Mouse (Mus musculus) liver, adult 2 months (tissue): ENCODE data around the gene Nlrp3. TPM values are rescaled to one million over a fixed set of nuclear protein-coding genes. Genes with fewer than 3 reads are reported as not detected.

Source experiments
- DNase-seq: peaks from one replicate; pipeline ENCODE4 v3.0.0-alpha.2; 2011; ENCODE audit warnings: low read depth, low spot score; ENCODE audit errors: extremely low read depth
- H3K27ac ChIP-seq: fragments of 200-500 bp; replicated peaks from 2 replicates; pipeline ENCODE4 v1.5.1; 2012; ENCODE audit warnings: low read depth, mild to moderate bottlenecking, control low read depth, inconsistent platforms, low read length; ENCODE audit not compliant: insufficient read depth
- H3K27me3 ChIP-seq: fragments of 200-500 bp; 2 replicates; pipeline ENCODE4 v1.6.1; 2012; ENCODE audit warnings: mild to moderate bottlenecking, moderate library complexity, low read length, inconsistent platforms; ENCODE audit not compliant: control insufficient read depth, insufficient read depth
- H3K36me3 ChIP-seq: fragments of 200-500 bp; 2 replicates; pipeline ENCODE4 v1.6.1; 2012; ENCODE audit warnings: low read length, inconsistent platforms; ENCODE audit not compliant: control insufficient read depth, insufficient read depth
- H3K4me1 ChIP-seq: fragments of 200-500 bp; 2 replicates; pipeline ENCODE4 v1.6.1; 2011; ENCODE audit warnings: low read length; ENCODE audit not compliant: control insufficient read depth, insufficient read depth
- H3K4me3 ChIP-seq: fragments of 200-500 bp; 2 replicates; pipeline ENCODE4 v1.5.1; 2011; ENCODE audit warnings: low read depth, mild to moderate bottlenecking, control low read depth, low read length, moderate library complexity; ENCODE audit not compliant: insufficient read depth
- H3K79me2 ChIP-seq: fragments of 200-500 bp; 2 replicates; pipeline ENCODE4 v1.6.1; 2012; ENCODE audit warnings: inconsistent platforms, mild to moderate bottlenecking, low read length, moderate library complexity; ENCODE audit not compliant: control insufficient read depth, insufficient read depth
- H3K9ac ChIP-seq: fragments of 200-500 bp; 2 replicates; pipeline ENCODE4 v1.6.1; 2012; ENCODE audit warnings: low read depth, mild to moderate bottlenecking, control low read depth, inconsistent platforms, low read length
- CTCF ChIP-seq: fragments of 200-500 bp; IDR thresholded peaks from 2 replicates; pipeline ENCODE4 v1.5.1; 2011; ENCODE audit warnings: low read depth, low read length, control low read depth
- POLR2A ChIP-seq: fragments of 200-500 bp; IDR thresholded peaks from 2 replicates; pipeline ENCODE4 v1.6.1; 2011; ENCODE audit warnings: low read length, control low read depth; ENCODE audit not compliant: insufficient read depth; ENCODE audit errors: extremely low read depth
- WGBS: fragments of 180-500 bp; shearing (Covaris S2); methylation state at CpG from one replicate; pipeline ENCODE4 v1.1.7; 2018; 5-methylcytosine and 5-hydroxymethylcytosine counted together
- polyA plus RNA-seq: library from polyadenylated mRNA; depleted of rRNA; stranded (reverse); fragments of >200 nt; gene quantifications from 2 replicates; pipeline ENCODE4 v1.2.3, GENCODE M21; 2012
- total RNA-seq: library from RNA; depleted of rRNA; stranded (reverse); fragments of >200 nt; gene quantifications from 2 replicates; pipeline ENCODE4 v1.2.3, GENCODE M21; 2014

Nlrp3 gene
- total and polyA plus RNA-seq, 2 experiments, result 0.44 to 0.55 TPM

DNA sequence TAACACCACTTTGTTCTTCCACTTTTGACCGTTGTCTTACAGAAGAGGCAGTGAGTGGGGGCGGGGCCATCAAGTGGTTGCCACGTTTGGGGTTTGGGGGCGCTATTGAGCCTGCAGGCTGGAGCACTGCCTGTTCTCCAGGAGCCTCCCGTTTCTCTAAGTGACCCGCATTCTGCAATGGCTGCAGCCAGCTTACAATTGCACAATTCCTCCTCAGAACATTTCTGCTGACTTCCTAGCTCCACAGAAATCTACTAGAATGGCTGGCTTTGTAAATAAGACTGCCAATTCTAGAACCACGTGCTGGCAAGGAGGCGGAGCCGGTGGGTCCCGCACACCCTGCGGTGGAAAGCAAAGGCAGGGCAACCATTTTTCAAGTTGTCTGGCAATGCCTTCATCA is 3.0 kb upstream of the Nlrp3 start:
- no peaks in the 10 kb centered on the region for H3K27me3 ChIP-seq
- no peaks in the 10 kb centered on the region for H3K79me2 ChIP-seq
- DNase-seq, result peak; percentile 58
- H3K36me3 ChIP-seq, result no peaks in the 10 kb centered on the region
- TF ChIP-seq POLR2A, result no peak
- peak; percentile 40 for TF ChIP-seq CTCF
- no peaks in the 10 kb centered on the region for H3K4me1 ChIP-seq
- WGBS, result 17% methylated on average over 11 of the region's 11 CpGs
- no peak overlapping the region for H3K9ac ChIP-seq
- no peak overlapping the region for H3K27ac ChIP-seq
- no peak overlapping the region for H3K4me3 ChIP-seq

DNA sequence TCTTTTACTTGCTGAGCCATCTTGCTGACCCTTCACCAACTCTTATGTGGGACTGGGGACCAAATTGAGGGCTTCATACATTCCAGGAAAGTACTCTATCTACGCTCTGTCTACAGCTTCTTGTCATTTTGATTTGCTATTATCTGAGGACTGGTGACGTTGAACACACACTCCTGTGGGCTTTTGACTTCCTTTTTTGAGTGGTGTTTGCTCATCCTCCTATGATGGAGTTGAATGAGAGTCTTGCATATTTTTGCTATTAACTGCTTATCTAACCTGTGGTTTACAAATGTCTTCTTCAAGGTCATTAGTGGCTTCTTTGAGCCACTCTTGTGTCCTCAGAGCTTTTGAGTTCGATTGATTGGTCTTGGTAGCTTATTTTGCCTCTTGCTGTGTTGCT is 1.2 kb upstream of the Nlrp3 start:
- Histone ChIP-seq H3K36me3 (no peaks in the 10 kb centered on the region), H3K27ac (no peak overlapping the region), H3K9ac (no peak overlapping the region), H3K4me1 (no peaks in the 10 kb centered on the region), H3K4me3 (no peak overlapping the region), H3K79me2 (no peaks in the 10 kb centered on the region), H3K27me3 (no peaks in the 10 kb centered on the region)
- DNase-seq, result no peak
- 74% methylated on average over 3 of the region's 3 CpGs for WGBS
- TF ChIP-seq POLR2A (no peak), CTCF (no peak)

DNA sequence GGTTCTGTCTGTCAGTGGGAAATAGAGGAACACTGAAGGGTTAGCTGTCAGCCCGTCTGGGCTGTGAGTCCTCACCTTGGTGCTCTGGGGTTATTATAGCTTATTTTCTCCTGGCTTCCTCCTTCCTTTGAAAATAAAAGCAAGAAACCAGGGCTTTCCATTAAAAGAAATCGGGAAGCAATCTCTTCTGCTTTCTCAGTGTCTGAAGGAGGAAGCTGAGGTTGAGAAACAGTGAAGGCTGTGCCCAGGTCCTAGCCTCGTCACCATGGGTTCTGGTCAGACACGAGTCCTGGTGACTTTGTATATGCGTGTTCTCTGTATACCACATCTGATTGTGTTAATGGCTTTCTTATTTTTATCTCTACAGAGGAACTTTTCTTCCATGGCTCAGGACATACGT is 1.1 kb downstream of the Nlrp3 start:
- no peaks in the 10 kb centered on the region for H3K4me1 ChIP-seq
- no peak overlapping the region for H3K4me3 ChIP-seq
- no peaks in the 10 kb centered on the region for H3K36me3 ChIP-seq
- H3K27me3 ChIP-seq, result no peaks in the 10 kb centered on the region
- DNase-seq, result peak; percentile 42
- TF ChIP-seq POLR2A, result no peak
- no peak for TF ChIP-seq CTCF
- H3K9ac ChIP-seq, result no peak overlapping the region
- 77% methylated on average over 6 of the region's 6 CpGs for WGBS
- H3K79me2 ChIP-seq, result no peaks in the 10 kb centered on the region
- no peak overlapping the region for H3K27ac ChIP-seq

DNA sequence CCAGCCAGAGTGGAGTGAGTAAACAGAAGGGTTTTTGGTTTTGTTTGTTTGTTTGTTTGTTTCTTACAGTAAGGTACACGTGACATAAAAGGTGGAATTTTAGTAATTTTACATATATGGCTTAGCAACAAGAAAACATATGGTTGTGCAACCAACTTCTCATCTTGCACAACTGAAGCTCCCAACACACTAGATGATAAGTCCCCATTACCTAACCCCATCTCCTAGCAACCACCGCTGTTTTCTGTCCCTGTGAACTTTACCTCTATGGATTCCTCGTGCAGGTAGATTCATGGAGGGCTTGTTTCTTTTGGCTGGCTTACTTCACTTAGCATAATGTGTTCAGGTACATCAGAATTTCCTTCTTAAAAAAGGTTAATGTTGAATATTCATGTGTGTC is 2.0 kb downstream of the Nlrp3 start:
- no peak overlapping the region for H3K9ac ChIP-seq
- H3K4me3 ChIP-seq, result no peak overlapping the region
- H3K36me3 ChIP-seq, result no peaks in the 10 kb centered on the region
- WGBS, result 14% methylated on average over 3 of the region's 3 CpGs
- no peaks in the 10 kb centered on the region for H3K27me3 ChIP-seq
- H3K79me2 ChIP-seq, result no peaks in the 10 kb centered on the region
- TF ChIP-seq CTCF, result no peak
- no peak for TF ChIP-seq POLR2A
- DNase-seq, result peak; percentile 58
- H3K27ac ChIP-seq, result 0 out of 2 replicates have a peak overlapping the region, but pooled peaks have one; percentile 47
- H3K4me1 ChIP-seq, result no peaks in the 10 kb centered on the region

DNA sequence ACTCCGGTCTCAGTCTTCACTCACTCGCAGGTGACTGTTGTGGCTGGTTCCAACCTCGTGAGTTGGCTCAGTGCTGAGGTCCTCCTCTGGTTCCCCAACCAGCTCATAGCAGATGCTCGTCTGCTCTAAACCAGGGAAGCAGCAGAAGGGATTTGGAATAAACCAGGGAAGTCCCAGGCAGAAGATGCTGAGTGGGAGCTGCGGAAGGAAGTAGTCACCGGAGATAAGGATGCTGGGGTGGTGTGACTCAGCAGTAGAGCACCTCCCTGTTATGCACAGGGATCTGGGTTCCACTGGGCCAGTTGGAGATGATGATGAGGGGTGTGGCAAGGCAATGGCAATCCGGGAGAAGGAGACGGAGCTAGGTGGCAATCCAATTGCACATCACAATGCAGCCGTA is 2.6 kb downstream of the Nlrp3 start:
- Histone ChIP-seq H3K27me3 (no peaks in the 10 kb centered on the region), H3K9ac (no peak overlapping the region), H3K27ac (no peak overlapping the region), H3K79me2 (no peaks in the 10 kb centered on the region), H3K4me1 (no peaks in the 10 kb centered on the region), H3K4me3 (no peak overlapping the region), H3K36me3 (no peaks in the 10 kb centered on the region)
- no peak for DNase-seq
- 74% methylated on average over 9 of the region's 9 CpGs for WGBS
- TF ChIP-seq POLR2A, result no peak

DNA sequence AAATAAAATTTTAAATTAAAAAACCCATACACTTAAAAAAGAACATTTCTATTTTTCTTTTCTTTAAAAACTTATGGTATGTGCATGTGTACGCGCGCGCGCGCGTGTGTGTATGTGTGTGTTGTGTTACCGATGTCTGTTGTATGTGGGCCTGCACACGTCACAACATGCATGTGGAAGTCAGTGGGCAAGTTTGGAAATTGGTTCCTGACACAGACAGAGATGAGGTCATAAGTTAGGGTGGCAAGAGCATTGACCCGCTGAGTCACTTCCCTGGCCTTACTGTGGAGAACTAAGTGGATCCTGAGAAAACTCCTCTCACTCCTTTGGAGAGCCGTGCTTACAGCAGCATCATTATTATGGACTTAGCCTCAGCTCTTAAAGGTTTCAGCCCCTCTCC is 12.8 kb downstream of the Nlrp3 start:
- Histone ChIP-seq H3K9ac (no peak overlapping the region), H3K36me3 (no peaks in the 10 kb centered on the region), H3K4me3 (no peak overlapping the region), H3K27me3 (no peaks in the 10 kb centered on the region), H3K27ac (no peak overlapping the region), H3K4me1 (no peaks in the 10 kb centered on the region), H3K79me2 (no peaks in the 10 kb centered on the region)
- WGBS, result 94% methylated on average over 11 of the region's 11 CpGs
- TF ChIP-seq CTCF, result no peak
- no peak for DNase-seq

DNA sequence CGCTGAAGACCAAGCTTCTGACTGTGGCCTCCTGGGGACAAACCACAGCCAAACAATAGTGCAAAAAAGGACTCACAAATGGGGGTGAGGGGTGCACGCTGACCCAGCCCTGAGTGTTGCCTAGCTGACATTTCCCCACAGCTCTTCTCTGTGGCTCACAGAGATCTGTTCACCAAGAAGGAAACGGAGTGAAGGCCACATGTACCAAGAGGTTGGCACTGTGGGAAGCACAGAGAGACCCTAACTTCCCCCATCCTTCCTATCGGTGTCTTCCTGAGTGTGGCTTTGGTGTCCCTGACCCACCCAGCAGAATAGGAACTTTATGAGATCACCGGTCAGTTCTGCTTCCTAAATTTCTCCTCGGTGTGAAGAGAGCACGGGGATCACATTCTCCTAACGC is 13.2 kb downstream of the Nlrp3 start:
- 72% methylated on average over 8 of the region's 8 CpGs for WGBS
- no peaks in the 10 kb centered on the region for H3K4me1 ChIP-seq
- TF ChIP-seq CTCF, result no peak
- no peak for TF ChIP-seq POLR2A
- H3K36me3 ChIP-seq, result no peaks in the 10 kb centered on the region
- no peak overlapping the region for H3K4me3 ChIP-seq
- H3K9ac ChIP-seq, result no peak overlapping the region
- no peaks in the 10 kb centered on the region for H3K27me3 ChIP-seq
- H3K27ac ChIP-seq, result no peak overlapping the region
- no peaks in the 10 kb centered on the region for H3K79me2 ChIP-seq
- DNase-seq, result no peak
